ENCODE assay signal across 15 mouse cellular contexts in genomic region chr12:65497602-65498001, GRCm38 (mm10).
"Had no signal": no experiment of that assay in that cellular context is flagged by ENCODE, and none has a peak within 500 bp of the region (broad histone marks: within the 10 kb centered on the region; RNA-seq: fewer than 3 reads in every experiment).

No protein-coding gene starts in this region.

- H3K9me3 ChIP-seq: neural tube, embryonic 12.5 days; neural tube, embryonic 15.5 days had no signal

- H3K4me1 ChIP-seq: neural tube, embryonic 12.5 days; neural tube, embryonic 15.5 days; stomach, embryonic 15.5 days had no signal

- H3K36me3 ChIP-seq: neural tube, embryonic 12.5 days; neural tube, embryonic 15.5 days; stomach, embryonic 15.5 days had no signal

- H3K4me2 ChIP-seq: neural tube, embryonic 12.5 days; neural tube, embryonic 15.5 days; stomach, embryonic 15.5 days had no signal

- H3K9ac ChIP-seq: neural tube, embryonic 12.5 days; neural tube, embryonic 15.5 days; stomach, embryonic 15.5 days had no signal

- H3K4me3 ChIP-seq: neural tube, embryonic 12.5 days; neural tube, embryonic 15.5 days; stomach, embryonic 15.5 days had no signal

- H3K27me3 ChIP-seq: neural tube, embryonic 12.5 days; neural tube, embryonic 15.5 days; stomach, embryonic 15.5 days had no signal

- DNase-seq: right cerebral cortex, adult 18-20 months; right cerebral cortex, postnatal 14 days; right cerebral cortex, postnatal 25 days; right cerebral cortex, postnatal 4 days; spleen, adult 18-20 months; thymus, adult 18-20 months; thymus, adult 2 months; thymus, postnatal 14 days; thymus, postnatal 25 days; thymus, postnatal 36 days; thymus, postnatal 4 days had no signal

- H3K27ac ChIP-seq: neural tube, embryonic 12.5 days; neural tube, embryonic 15.5 days; stomach, embryonic 15.5 days; stomach, postnatal 0 days had no signal
